Mouse (Mus musculus) megakaryocyte progenitor cell, adult 5-6 weeks (primary cell): ENCODE data around the gene Fndc9. TPM values are rescaled to one million over a fixed set of nuclear protein-coding genes. Genes with fewer than 3 reads are reported as not detected.
A peak's percentile ranks its signal among the peaks of the same experiment; 100 is the strongest.

Experiments used
- ATAC-seq: replicated peaks from 2 replicates; pipeline ENCODE4 v1.8.0; 2016; ENCODE audit warnings: mild to moderate bottlenecking, moderate TSS enrichment, inconsistent platforms; ENCODE audit not compliant: poor library complexity
- total RNA-seq, 2 experiments: library from RNA; stranded (forward) in 1 of 2; stranded (reverse) in 1 of 2; fragments of 157-497, 149-512 nt in 1 of 2; fragments of 200-1000 nt in 1 of 2; gene quantifications; 2 replicates each; pipeline versions ENCODE4 v1.2.3 to v1.2.4; 2015 to 2017

The Fndc9 gene
- total RNA-seq, 2 experiments from 2014 or later: not detected

DNA sequence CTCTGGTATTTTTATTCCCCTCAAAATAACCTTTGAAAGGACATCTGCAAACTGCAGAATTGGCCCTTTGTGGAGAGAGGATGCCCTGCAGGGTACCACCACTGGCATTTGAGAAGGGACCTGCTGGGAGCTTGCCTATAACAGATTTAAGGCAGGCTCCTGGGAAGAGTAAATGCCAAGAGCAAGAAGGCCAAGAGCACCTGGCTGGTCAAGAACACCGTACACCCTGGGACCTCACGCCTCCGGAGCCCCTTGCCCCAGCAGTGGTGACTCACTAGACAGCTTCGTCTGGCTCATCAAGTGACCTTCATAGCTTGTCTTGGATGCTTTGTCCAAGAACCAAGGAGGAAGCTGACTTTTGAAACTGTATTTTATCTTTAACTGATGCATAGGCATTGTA lies 2.5 kb upstream of the Fndc9 start:
- no peak for ATAC-seq

DNA sequence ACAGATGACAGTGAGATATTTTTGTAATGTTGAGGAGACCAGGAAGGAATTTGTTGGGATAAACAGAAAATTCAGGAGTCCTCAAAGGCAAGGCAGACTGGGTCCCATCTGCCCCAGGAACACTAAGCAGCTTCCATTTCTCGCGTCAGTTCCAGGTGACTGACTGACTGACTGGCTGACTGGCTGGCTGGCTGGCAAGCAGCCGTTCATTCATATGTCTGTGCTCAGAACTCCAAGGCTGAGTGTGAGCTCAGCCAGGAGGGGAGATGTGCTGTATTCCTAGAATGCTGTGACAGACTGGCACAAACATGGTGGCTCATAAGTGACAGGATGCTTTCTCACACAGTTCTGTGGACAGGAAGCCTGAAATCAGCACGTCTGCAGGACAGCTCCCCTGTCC lies 1.4 kb upstream of the Fndc9 start:
- ATAC-seq: no peak

DNA sequence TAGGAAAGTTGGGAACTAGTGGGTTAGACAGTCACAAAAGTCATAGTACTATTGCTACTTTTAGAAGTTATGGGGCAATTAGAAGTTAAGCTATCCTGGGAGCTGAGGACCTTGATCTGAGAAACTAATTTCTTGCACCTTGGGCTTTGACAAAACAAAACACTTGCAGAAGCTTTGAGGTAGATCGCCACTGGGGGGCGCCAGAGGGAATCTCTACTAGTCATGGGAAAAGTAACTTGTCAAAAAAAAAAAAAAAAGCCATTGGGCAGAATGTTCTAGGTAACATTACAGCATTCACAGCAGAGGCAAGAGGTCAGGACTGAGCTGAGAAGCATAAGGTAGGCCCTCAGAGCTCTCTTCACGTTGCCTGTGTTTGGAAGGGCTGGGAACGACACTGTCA lies 1.6 kb downstream of the Fndc9 start:
- peak; percentile 54 for ATAC-seq

DNA sequence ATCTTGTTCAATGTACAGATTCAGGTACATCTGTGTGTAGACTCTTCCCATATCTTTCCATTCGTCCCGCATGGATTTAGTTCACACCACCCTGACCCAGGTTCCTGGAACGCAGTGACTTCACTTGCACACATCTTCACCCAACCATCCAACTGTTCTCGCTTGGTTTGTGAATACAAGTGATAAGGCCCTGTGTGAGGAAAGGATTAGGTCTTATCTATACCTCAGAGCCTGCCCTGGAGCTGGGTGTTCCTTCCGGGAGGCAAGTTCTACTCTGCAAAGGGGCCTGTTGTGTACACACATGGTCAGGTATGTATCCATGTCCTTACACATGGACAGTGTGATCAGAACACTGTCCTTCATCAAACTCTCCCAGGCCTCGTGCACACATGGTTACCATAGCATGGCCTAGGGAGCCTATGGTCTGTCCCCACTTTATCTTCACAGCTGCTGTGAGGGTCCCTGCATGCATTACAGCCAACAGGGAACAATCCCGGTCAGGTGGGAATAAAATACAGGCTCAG lies 5.9 kb downstream of the Fndc9 start:
- peak; percentile 92 for ATAC-seq

DNA sequence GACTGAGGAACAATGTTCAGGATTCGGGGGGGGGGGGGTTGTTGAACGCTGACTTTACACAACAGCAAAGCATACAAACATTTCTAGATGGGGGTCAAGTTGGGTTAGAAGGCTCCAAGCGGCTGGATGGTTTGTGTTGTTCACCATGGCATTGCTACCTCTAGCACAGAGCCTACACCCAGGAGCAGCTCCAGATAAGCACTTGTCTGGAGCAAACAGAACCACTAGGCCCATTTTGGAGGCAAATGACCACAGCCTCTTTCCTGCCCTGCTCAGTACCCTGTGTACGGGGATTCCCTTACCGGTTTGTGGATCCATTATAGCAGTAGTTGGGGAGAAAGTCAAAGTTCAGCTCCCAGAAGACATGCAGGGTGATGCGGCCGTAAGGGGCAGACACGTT lies 6.7 kb downstream of the Fndc9 start:
- no peak for ATAC-seq

DNA sequence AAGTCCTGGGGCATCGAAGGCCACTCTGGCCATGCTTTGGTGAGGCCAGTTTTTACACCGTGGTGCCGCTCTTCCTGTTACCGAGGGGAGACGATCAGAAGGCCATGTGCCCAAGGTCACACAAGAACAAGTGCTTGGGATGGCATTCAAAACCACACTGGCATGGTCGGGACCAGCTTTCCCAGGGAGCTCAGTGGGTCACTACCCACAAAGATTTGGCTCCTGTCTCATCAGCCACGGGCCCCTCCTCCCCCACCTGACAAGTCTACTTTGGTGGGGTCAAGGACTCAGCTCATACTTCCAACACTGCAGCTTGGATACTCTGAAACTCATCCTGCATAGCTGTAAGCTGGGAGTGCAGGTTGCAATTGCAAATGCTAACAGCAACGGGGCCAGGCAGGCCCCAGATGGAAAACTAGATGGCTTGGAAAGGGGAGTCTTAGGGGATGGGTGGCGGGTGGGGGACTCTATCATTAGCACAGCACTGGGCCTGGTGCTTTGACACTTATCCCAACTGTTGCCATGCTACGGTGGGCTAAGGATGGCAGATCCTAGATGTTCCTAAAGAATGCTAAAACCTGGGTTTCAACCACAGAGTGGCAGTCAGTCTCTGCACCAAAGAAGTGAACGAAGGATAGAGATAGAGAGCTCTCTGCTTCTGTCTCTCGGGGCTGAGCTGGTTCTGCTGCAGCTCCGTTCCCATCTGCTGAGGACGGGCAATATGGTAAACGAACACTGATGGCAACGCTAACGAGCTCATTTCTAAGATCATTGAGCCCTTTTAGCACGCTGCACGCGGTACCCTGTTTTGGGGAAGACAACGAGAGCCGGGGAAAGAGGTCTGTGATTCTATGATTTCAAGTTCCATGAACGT lies 9.6 kb downstream of the Fndc9 start:
- ATAC-seq: no peak

DNA sequence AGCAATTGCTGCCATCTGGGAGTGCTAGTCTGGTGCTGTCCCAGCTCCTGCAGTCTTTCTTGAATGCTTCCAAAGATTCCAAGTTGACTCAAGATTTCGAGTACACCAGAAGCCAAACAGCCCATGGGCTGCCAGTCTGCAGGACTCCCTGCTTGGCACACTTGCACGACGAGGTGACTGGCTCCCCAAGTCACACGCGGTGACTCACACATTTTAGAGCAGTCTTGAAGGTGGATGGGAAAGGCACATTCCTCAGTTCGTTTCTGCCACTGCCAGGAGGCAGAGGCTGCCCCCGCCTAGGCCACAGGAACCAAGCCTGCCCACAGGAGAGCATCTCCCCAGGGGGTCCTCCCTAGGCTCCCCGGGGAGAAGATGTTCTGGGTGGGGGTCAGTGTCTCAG lies 10.6 kb downstream of the Fndc9 start:
- no peak for ATAC-seq

DNA sequence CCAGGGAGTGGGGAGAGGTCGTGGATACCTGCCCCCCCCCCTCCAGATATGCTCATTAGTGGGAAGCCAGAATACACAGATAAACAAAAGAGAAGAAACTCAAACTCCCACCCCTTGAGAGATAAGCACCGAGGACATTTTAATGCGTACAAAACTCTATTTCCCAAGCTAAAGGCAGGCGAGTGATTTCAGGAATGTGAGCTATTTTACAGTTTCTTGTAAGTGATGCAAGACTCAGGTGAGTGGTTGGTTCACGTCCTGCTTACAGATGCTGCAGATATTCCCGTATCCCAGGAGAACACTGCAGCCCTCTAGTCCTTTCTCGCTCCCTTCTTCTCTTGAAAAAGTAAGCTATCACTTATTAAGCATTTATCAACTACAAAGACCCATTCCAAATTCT lies 11.1 kb downstream of the Fndc9 start:
- ATAC-seq: no peak

DNA sequence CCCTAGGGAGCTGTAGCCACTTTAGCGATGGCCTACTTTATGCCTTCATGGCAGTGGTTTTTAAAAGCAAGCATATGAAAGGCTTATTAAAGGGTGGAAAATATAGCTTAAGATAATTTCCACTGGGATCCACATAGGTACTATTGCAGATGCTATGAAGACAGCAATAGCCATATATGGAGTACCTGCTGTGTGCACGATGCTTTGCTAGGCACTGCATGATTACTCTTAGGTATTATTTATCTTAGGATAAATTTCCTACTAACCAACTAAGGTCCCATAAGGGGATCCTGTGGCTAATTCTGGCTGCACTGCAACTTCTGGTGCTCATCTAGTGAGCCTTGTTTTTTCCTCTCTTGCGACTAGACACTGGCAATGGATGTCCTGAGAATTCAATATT lies 13.0 kb downstream of the Fndc9 start:
- ATAC-seq: no peak

DNA sequence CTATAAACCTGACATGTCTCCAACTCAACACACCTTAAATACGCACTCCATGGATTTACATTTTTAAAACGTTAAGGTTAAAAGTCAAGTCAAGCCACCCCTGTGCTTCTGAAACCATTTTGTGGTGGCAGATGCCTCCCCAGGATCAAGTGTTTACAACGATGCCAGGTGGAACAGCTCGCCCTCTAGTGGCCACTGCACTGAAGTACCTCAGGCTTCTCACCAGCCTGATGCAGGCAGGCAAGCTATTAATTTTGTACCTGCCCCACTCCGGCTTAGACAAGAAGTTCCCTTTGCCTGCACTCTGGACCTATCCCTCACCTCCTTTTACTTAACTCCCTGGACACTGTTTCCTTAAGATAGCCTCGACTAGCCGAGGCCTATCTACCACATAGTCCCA lies 16.7 kb downstream of the Fndc9 start:
- ATAC-seq: peak; percentile 97

DNA sequence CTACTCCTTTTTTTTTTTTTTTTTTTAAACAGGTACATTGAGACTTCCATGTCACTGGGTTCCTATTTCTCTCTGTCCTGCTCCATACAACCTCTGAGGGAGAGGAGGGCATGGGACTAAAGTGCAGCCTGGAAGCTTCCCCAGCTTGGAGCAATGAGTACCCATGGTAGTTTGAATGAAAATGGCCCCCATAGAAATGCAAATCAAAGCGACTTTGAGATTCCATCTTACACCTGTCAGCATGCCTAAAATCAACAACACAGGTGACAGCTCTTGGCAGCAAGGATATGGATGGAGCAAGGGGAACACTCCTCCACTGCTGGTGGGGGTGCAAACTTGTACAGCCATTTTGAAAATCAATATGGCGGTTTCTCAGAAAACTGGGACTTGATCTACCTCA lies 20.0 kb downstream of the Fndc9 start:
- no peak for ATAC-seq

DNA sequence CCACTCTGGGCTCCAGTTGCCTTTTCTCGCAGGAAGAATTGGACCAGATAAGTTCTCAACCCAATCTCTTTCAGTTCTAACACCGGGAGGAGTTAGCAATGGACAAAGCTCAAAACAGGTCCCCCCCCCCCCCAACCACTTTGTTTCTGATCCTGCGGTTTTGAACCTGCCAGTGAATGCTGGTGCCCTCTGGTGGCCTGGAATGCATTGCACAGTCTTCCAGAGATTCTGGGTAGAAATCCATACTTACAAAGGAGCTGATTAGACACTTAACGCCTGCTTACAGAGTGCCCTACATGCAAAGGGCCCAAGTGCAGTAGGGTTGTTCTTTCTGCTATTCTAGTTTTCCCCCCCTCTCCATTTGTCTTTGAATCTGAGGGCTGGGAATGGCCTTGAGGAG lies 22.9 kb downstream of the Fndc9 start:
- ATAC-seq: peak; percentile 71

DNA sequence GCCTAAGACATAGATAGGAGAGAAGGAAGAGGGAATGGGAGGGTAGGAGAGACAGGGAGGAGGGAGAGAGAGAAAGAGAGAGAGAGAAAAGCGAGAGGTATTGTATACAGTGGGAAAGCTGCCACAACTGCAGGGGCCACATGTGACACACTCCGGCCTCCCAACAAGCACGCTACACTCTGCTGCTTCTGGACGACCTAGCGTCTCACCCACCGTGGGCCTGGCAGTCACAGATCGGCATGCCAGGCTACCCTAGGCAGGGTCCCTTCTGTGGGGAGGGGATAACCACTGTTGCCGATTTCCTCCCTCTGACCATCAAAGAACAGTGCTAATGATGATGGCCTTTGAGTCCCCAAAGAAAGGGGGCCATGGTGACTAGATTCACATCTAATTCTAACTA lies 23.4 kb downstream of the Fndc9 start:
- no peak for ATAC-seq

DNA sequence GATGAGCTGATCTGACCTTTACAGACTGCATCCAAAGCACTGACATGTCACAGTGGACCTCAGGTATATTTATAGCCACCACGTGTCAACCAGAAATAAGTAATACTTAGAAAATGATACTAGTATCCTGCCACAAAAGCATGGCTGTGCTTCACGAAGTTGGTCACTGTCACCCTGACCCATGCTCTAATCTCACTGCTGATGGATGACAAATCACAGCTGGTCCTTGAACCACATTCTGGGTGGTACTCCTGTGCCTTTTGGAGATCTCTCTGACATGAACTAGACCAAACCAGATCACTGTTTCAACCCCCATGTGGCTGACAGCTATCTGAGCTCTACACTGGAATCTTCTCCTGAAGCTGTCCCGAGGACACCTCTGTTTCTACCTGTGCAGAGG lies 27.5 kb downstream of the Fndc9 start:
- no peak for ATAC-seq

DNA sequence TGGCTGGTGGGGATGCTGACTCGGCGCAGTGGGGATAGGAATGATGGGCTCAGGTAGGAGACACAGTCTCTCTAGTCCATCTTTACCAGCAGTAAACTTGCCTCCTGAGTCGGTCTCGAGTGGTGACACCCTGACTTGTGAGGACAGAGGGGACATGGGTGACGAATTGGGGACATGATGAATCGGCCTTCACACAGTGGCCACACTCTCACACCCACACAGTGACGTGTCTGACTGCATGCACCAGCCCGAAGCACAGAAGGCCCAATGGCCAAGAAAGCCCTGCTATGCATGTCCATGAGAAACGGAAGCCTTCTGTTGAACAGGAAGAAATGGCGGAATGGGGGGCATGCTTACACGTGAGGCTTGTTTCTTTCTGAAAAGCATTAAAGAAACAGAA lies 28.0 kb downstream of the Fndc9 start:
- no peak for ATAC-seq

DNA sequence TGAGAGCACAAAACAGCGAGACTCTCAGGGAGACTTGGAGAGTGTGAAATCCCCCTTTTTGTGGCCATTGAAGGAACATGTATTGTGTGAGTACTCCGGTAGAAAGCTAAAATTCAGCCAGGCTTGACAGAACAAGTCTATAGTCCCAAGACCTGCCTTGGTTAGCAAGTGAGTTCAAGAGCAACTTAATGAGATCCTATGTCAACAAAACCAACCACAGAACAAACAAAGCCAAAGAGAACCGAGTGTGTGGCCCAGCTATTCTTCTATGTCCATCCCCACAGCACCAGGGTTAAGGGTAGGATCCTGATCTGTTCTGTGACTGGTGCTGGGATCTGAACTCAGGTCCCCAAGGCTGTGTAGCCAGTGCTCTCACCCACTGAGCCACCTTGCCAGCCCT lies 29.3 kb downstream of the Fndc9 start:
- ATAC-seq: no peak

DNA sequence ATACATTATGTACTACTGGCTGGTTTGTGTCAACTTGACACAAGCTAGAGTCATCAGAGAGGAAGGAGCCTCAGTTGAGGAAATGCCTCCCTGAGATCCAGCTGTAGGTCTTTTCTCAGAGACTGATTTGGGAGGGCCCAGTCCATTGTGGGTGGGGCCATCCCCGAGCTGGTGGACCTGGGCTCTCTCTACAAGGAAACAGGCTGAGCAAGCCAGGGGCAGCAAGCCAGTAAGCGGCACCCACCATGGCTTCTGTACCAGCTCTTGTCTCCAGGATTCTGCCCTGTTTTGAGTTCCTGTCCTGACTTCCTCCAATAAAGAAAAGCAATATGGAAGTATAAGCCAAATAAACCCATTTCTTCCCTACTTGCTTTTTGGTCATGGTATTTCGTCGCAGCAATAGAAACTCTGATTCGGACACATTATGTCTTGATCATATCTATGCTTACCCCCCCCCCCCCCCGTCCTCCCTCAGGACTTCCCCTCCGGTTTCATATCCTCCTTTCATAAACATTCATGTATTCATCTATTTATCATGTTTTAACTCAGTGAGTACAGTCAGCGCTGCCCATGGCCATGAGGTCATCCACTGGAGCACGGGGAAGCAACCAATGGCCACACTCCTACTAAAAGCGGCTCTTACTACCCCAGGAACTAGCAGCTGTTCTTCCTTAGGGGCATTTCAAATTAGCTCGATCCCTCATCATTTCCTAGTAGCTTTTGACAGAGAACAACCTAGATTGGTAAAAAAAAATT lies 29.9 kb downstream of the Fndc9 start:
- peak; percentile 60 for ATAC-seq

DNA sequence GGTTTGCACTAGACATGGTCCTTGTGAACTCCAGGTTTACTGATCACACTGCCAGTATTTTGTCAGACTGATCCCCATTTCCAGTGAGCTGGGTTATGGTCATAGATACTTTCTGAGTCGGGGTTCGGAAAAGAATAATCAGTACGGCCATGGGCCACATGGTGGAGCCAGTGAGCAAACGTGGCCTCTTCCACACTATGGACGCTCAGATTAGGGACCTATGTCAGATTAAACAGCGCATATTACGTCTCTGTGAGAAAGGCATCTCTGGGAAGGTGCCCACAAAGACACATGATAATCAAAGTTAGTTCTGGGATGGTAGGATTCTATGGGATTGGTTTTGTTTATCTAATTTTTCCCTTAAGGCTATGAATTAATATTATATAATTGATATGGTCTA lies 33.7 kb downstream of the Fndc9 start:
- peak; percentile 92 for ATAC-seq

DNA sequence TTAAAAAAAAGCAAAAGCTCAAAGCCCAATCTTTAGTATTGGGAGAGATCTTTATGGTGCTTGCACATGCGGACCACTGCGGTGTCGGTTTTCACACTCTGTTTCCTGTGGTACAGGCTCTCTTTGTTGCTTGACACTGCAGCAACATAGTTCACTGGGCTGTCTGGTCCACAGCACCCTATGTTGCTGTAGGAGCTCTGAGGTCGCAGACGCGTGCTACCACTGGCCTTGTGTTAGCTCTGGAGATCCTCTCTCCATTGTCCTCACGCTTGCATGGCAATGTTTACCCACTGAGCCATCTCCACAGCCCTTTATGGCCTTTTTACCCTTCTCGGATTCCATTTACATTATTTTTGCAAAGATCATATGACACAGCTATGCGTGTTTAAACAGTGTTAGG lies 34.1 kb downstream of the Fndc9 start:
- no peak for ATAC-seq

DNA sequence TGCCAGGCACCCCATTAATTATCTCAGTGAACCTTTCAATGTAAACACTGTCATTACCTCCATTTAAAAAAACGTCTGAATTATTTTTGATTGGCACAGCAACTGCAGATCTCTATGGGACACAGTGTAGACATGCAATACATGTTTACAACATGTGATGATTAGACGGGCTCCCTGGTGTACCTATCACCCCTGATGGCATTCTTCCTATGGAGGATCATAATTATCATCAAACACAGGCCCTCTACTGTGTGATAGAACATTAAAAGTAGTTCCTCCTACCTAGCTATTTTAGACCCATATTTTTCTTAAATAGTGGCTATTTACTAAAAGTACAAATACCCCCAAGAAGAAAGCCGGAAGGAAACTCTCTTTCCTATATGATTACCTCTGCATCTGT lies 34.6 kb downstream of the Fndc9 start:
- ATAC-seq: no peak

DNA sequence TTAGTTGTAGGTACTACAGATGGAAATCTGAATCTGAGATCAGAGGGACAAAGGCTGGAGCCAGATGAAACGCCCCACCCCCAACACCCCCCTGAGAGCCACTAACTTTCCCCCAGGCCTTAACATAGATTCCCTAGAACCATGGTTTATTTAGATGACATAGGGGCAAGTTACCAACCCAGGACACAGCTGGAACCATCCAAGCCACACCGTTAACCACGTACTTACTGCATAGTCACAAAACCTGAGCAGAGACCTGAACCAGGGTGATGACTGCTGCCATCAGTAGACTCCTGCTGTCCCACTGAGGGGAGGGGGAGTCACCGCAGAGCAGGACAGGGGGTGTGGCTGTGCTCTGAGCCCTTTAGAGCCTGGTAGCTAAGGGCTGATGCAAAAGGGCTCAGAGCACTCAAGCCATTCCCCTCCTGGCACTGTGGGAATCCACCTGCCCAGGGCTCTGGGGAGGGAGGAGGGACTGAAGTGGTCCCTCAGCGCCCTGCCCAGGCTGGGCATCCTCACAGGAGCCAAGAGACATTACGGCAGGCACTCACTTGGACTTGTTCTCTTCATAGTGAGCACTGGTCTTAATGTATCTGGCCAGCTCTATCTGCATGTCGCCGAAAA lies 36.8 kb downstream of the Fndc9 start:
- ATAC-seq: no peak

DNA sequence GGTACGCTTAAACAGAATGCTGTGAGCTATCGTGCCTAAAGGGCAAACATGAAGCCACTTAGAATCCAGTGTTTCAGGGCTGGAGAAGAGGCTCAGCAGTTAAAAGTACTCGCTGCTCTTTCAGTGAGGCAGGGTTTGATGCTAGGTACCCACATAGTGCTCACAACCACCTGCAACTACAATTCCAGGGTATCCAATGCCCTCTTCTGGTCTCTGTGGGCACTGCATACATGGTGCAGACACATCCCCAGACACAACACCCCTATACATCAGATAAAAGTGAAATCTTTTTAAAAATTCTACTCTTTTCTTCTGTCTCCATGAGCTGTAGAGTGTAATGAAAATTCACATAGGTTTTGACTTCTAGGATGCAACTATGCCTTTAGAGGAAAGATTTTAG lies 38.6 kb downstream of the Fndc9 start:
- ATAC-seq: no peak
